Mouse (Mus musculus) small intestine, adult 2 months (tissue): ENCODE data around the gene Sbf1. TPM values are rescaled to one million over a fixed set of nuclear protein-coding genes. Genes with fewer than 3 reads are reported as not detected.

Experiments
- H3K27ac ChIP-seq: fragments of 200-500 bp; 2 replicates; pipeline ENCODE4 v1.5.1; 2012; ENCODE audit warnings: low read depth, low read length, control low read depth, inconsistent platforms; ENCODE audit not compliant: insufficient read depth
- H3K27me3 ChIP-seq: fragments of 200-500 bp; 2 replicates; pipeline ENCODE4 v1.6.1; 2012; ENCODE audit warnings: mild to moderate bottlenecking, moderate library complexity, low read length, inconsistent platforms; ENCODE audit not compliant: control insufficient read depth, insufficient read depth
- H3K36me3 ChIP-seq: fragments of 200-500 bp; 2 replicates; pipeline ENCODE4 v1.6.1; 2012; ENCODE audit warnings: mild to moderate bottlenecking, low read length, control low read depth, inconsistent platforms; ENCODE audit not compliant: control insufficient read depth, insufficient read depth
- H3K4me1 ChIP-seq: fragments of 200-500 bp; 2 replicates; pipeline ENCODE4 v1.6.1; 2012; ENCODE audit warnings: low read length, inconsistent platforms, mixed read lengths; ENCODE audit not compliant: control insufficient read depth, insufficient read depth, insufficient read length
- H3K4me3 ChIP-seq: fragments of 200-500 bp; 2 replicates; pipeline ENCODE4 v1.5.1; 2012; ENCODE audit warnings: low read depth, mild to moderate bottlenecking, control low read depth, inconsistent platforms, low read length, moderate library complexity
- CTCF ChIP-seq: fragments of 200-500 bp; IDR thresholded peaks from 2 replicates; pipeline ENCODE4 v1.5.1; 2012; ENCODE audit warnings: low read depth, mild to moderate bottlenecking, control low read depth, inconsistent platforms, low read length, moderate library complexity, mixed read lengths; ENCODE audit not compliant: insufficient replicate concordance, insufficient read length; ENCODE audit errors: extremely low read depth
- POLR2A ChIP-seq: fragments of 200-500 bp; IDR thresholded peaks from 2 replicates; pipeline ENCODE4 v1.6.1; 2012; ENCODE audit warnings: low read depth, mild to moderate bottlenecking, control low read depth, inconsistent platforms, low read length, moderate library complexity
- WGBS: fragments of 180-500 bp; shearing (Covaris S2); methylation state at CpG from one replicate; pipeline ENCODE4 v1.1.7; 2018; 5-methylcytosine and 5-hydroxymethylcytosine counted together
- polyA plus RNA-seq: library from polyadenylated mRNA; depleted of rRNA; stranded (reverse); fragments of >200 nt; gene quantifications from 2 replicates; pipeline ENCODE4 v1.2.3, GENCODE M21; 2012

Sbf1 gene
- polyA plus RNA-seq, 1 experiment = 189 TPM

- Histone ChIP-seq H3K27me3 (no peaks in the 10 kb centered on the region), H3K27ac (no peak overlapping the region), H3K36me3 (peaks cover 44% of the 10 kb centered on the region), H3K4me1 (no peaks in the 10 kb centered on the region), H3K4me3 (no peak overlapping the region)
- WGBS = 70% methylated on average over 2 of the region's 2 CpGs
- no peak for TF ChIP-seq CTCF
- TF ChIP-seq POLR2A = no peak
Measured at GRCm38 (mm10) chr15:89284094-89284493, 31.0 kb downstream of the Sbf1 start.

- H3K27ac ChIP-seq = no peak overlapping the region
- TF ChIP-seq POLR2A = no peak
- TF ChIP-seq CTCF = no peak
- H3K4me3 ChIP-seq = no peak overlapping the region
- H3K27me3 ChIP-seq = no peaks in the 10 kb centered on the region
- H3K36me3 ChIP-seq = peaks cover 40% of the 10 kb centered on the region
- no peaks in the 10 kb centered on the region for H3K4me1 ChIP-seq
- WGBS = 87% methylated on average over 6 of the region's 6 CpGs
Measured at GRCm38 (mm10) chr15:89282546-89282945, 32.6 kb downstream of the Sbf1 start.

GRCm38 (mm10) chr15:89277366-89277765 lies 37.7 kb downstream of the Sbf1 start:
- H3K36me3 ChIP-seq = peaks cover 41% of the 10 kb centered on the region
- TF ChIP-seq CTCF = no peak
- TF ChIP-seq POLR2A = no peak
- WGBS = 91% methylated on average over 4 of the region's 4 CpGs
- no peaks in the 10 kb centered on the region for H3K27me3 ChIP-seq
- H3K27ac ChIP-seq = no peak overlapping the region
- no peaks in the 10 kb centered on the region for H3K4me1 ChIP-seq
- H3K4me3 ChIP-seq = no peak overlapping the region

GRCm38 (mm10) chr15:89275497-89275896 lies 39.6 kb downstream of the Sbf1 start:
- Histone ChIP-seq H3K4me1 (no peaks in the 10 kb centered on the region), H3K27me3 (no peaks in the 10 kb centered on the region), H3K36me3 (peaks cover 39% of the 10 kb centered on the region), H3K27ac (no peak overlapping the region), H3K4me3 (no peak overlapping the region)
- TF ChIP-seq CTCF (no peak), POLR2A (no peak)
- 95% methylated on average over 3 of the region's 3 CpGs for WGBS

- Histone ChIP-seq H3K27ac (no peak overlapping the region), H3K4me1 (no peaks in the 10 kb centered on the region), H3K27me3 (no peaks in the 10 kb centered on the region), H3K4me3 (no peak overlapping the region), H3K36me3 (peaks cover 26% of the 10 kb centered on the region)
- 80% methylated on average over 5 of the region's 5 CpGs for WGBS
- TF ChIP-seq CTCF (no peak), POLR2A (no peak)
Measured at GRCm38 (mm10) chr15:89264485-89264884, 50.6 kb downstream of the Sbf1 start.

- TF ChIP-seq CTCF = no peak
- no peak for TF ChIP-seq POLR2A
- 97% methylated on average over 5 of the region's 5 CpGs for WGBS
Measured at GRCm38 (mm10) chr15:89258997-89259396, 56.1 kb downstream of the Sbf1 start.

DNA sequence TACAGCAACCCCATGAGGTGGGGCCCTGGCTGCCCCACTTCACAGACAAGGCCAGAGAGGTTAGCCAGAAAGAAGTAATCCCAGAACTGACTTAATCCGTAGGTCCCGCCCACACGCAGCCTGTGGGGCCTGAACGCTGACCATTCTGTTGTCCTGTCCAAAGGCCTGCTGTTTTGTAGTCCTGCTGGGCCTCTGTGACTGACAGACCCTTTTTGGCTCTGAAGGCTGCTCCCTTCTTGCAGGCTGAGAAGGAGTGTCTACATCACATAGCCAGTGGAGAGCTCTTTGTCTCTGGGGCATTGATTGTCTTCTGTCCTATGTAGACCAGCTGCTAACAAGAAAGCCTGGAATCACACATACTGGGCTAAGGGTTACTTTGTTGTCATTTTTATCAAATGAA lies 59.8 kb downstream of the Sbf1 start:
- no peak overlapping the region for H3K4me3 ChIP-seq
- TF ChIP-seq CTCF (no peak), POLR2A (no peak)
- no peaks in the 10 kb centered on the region for H3K4me1 ChIP-seq
- no peaks in the 10 kb centered on the region for H3K27me3 ChIP-seq
- WGBS = 94% methylated on average over 4 of the region's 4 CpGs
- H3K27ac ChIP-seq = no peak overlapping the region
- peaks cover 30% of the 10 kb centered on the region for H3K36me3 ChIP-seq

More at GRCm38 (mm10) chr15:89258997-89259396, 56.1 kb downstream of the Sbf1 start:
- Histone ChIP-seq H3K36me3 (peaks cover 34% of the 10 kb centered on the region), H3K27ac (no peak overlapping the region), H3K4me1 (no peaks in the 10 kb centered on the region), H3K27me3 (no peaks in the 10 kb centered on the region), H3K4me3 (no peak overlapping the region)
